In genomic region chr6:134458376-134458775, GRCm38 (mm10) we compare ENCODE assay signal across 12 mouse cellular contexts.
DNase-seq lines count a peak whose midpoint lies in the region.
"Had no signal": no experiment of that assay in that cellular context is flagged by ENCODE, and none has a peak within 500 bp of the region (broad histone marks: within the 10 kb centered on the region; RNA-seq: fewer than 3 reads in every experiment).

No protein-coding gene starts in this region.

- peak; percentile 62 for DNase-seq in adrenal gland, adult 2 months
- DNase-seq in adrenal gland, adult 18-20 months (ENCODE audit: low spot score in 2 of 2), result no peak
- peak; percentile 44 for DNase-seq in adrenal gland, postnatal 14 days
- DNase-seq in adrenal gland, postnatal 10 days, result no peak
- DNase-seq in adrenal gland, postnatal 36 days, result peak; percentile 52 to 55
- no peak for DNase-seq in left cerebral cortex, adult 8-10 months (ENCODE audit: low spot score in 2 of 2)
- DNase-seq: cerebellum, adult 11-12 months; cerebellum, adult 2 months; cerebellum, adult 9-10 months; cerebellum, postnatal 10 days; cerebellum, postnatal 25 days; forebrain, postnatal 0 days had no signal

Comparison
In these comparisons a context has a peak if more than half of its experiments do, and no peak if none do; other contexts are left out.
1. DNase-seq: peak in adrenal gland, adult 2 months (single experiment), adrenal gland, postnatal 14 days (single experiment) and adrenal gland, postnatal 36 days (2 of 2); none in adrenal gland, adult 18-20 months (0 of 2), adrenal gland, postnatal 10 days (single experiment) and left cerebral cortex, adult 8-10 months (0 of 2).